Mouse (Mus musculus) thymus, adult 2 months (tissue): ENCODE measurements at regions not wholly inside any gene's neighbourhood (a gene's known extent, or its start where the extent isn't known, plus 50 kb on each side); places are given as distances from the start of the nearest gene placed in this dataset.

ENCODE experiments used
- DNase-seq: peaks from one replicate; pipeline ENCODE4 v3.0.0; 2021
- H3K27ac ChIP-seq: fragments of 200-500 bp; 2 replicates; pipeline ENCODE4 v1.5.1; 2012; ENCODE audit warnings: low read length, control low read depth; ENCODE audit not compliant: control insufficient read depth, insufficient read depth
- H3K27me3 ChIP-seq: fragments of 200-500 bp; 2 replicates; pipeline ENCODE4 v1.6.1; 2012; ENCODE audit warnings: mild to moderate bottlenecking, low read length, moderate library complexity, mixed read lengths; ENCODE audit not compliant: control insufficient read depth, insufficient read depth
- H3K36me3 ChIP-seq: fragments of 200-500 bp; 2 replicates; pipeline ENCODE4 v1.6.1; 2012; ENCODE audit warnings: mild to moderate bottlenecking, low read length, moderate library complexity; ENCODE audit not compliant: control insufficient read depth, insufficient read depth
- H3K4me1 ChIP-seq: fragments of 200-500 bp; replicated peaks from 2 replicates; pipeline ENCODE4 v1.6.1; 2012; ENCODE audit warnings: low read length; ENCODE audit not compliant: control insufficient read depth, insufficient read depth
- H3K4me3 ChIP-seq: fragments of 200-500 bp; 2 replicates; pipeline ENCODE4 v1.5.1; 2012; ENCODE audit warnings: mild to moderate bottlenecking, low read length, control low read depth, moderate library complexity; ENCODE audit not compliant: control insufficient read depth, insufficient read depth
- CTCF ChIP-seq: fragments of 200-500 bp; IDR thresholded peaks from 2 replicates; pipeline ENCODE4 v1.5.1; 2012; ENCODE audit warnings: mild to moderate bottlenecking, control low read depth, low read length, moderate library complexity, borderline replicate concordance; ENCODE audit not compliant: control insufficient read depth, poor library complexity, insufficient read depth; ENCODE audit errors: extremely low read depth
- POLR2A ChIP-seq: fragments of 200-500 bp; IDR thresholded peaks from 2 replicates; pipeline ENCODE4 v1.6.1; 2012; ENCODE audit warnings: mild to moderate bottlenecking, low read length, control low read depth, moderate library complexity; ENCODE audit not compliant: control insufficient read depth, poor library complexity, insufficient read depth; ENCODE audit errors: extremely low read depth
- WGBS: fragments of 180-500 bp; shearing (Covaris S2); methylation state at CpG from one replicate; pipeline ENCODE4 v1.1.7; 2018; 5-methylcytosine and 5-hydroxymethylcytosine counted together

- no peaks in the 10 kb centered on the region for H3K4me1 ChIP-seq
- no peak for TF ChIP-seq POLR2A
- TF ChIP-seq CTCF: no peak
- no peaks in the 10 kb centered on the region for H3K27me3 ChIP-seq
- 78% methylated on average over 4 of the region's 4 CpGs for WGBS
- no peak for DNase-seq
- no peak overlapping the region for H3K27ac ChIP-seq
- no peaks in the 10 kb centered on the region for H3K36me3 ChIP-seq
- H3K4me3 ChIP-seq: no peak overlapping the region
Observed at GRCm38 (mm10) chr16:9011691-9012090, 181.8 kb downstream of the 1810013L24Rik start.

- 86% methylated on average over 13 of the region's 13 CpGs for WGBS
- no peak overlapping the region for H3K27ac ChIP-seq
- H3K27me3 ChIP-seq: no peaks in the 10 kb centered on the region
- no peak for TF ChIP-seq CTCF
- TF ChIP-seq POLR2A: no peak
- H3K4me1 ChIP-seq: no peaks in the 10 kb centered on the region
- H3K36me3 ChIP-seq: no peaks in the 10 kb centered on the region
- no peak overlapping the region for H3K4me3 ChIP-seq
- DNase-seq: no peak
Observed at GRCm38 (mm10) chr16:9016040-9016761, 186.3 kb downstream of the 1810013L24Rik start.

GRCm38 (mm10) chr16:9016762-9017086 lies 186.8 kb downstream of the 1810013L24Rik start:
- 96% methylated on average over 7 of the region's 7 CpGs for WGBS
- no peak overlapping the region for H3K27ac ChIP-seq
- no peaks in the 10 kb centered on the region for H3K4me1 ChIP-seq
- no peaks in the 10 kb centered on the region for H3K27me3 ChIP-seq
- no peak overlapping the region for H3K4me3 ChIP-seq
- no peak for DNase-seq
- TF ChIP-seq CTCF (no peak), POLR2A (no peak)
- no peaks in the 10 kb centered on the region for H3K36me3 ChIP-seq

- 89% methylated on average over 4 of the region's 4 CpGs for WGBS
- TF ChIP-seq POLR2A: no peak
- no peak for TF ChIP-seq CTCF
- Histone ChIP-seq H3K36me3 (no peaks in the 10 kb centered on the region), H3K27ac (no peak overlapping the region), H3K4me3 (no peak overlapping the region), H3K4me1 (no peaks in the 10 kb centered on the region), H3K27me3 (no peaks in the 10 kb centered on the region)
- no peak for DNase-seq
Observed at GRCm38 (mm10) chr16:9030717-9031116, 200.8 kb downstream of the 1810013L24Rik start.

GRCm38 (mm10) chr16:9043271-9043670 lies 213.4 kb downstream of the 1810013L24Rik start:
- H3K27ac ChIP-seq: no peak overlapping the region
- TF ChIP-seq CTCF (no peak), POLR2A (no peak)
- 88% methylated on average over 6 of the region's 6 CpGs for WGBS

GRCm38 (mm10) chr16:9046864-9047263 lies 217.0 kb downstream of the 1810013L24Rik start:
- WGBS: 77% methylated on average over 2 of the region's 2 CpGs
- no peaks in the 10 kb centered on the region for H3K36me3 ChIP-seq
- TF ChIP-seq CTCF: no peak
- TF ChIP-seq POLR2A: no peak

More at GRCm38 (mm10) chr16:9043271-9043670, 213.4 kb downstream of the 1810013L24Rik start:
- Histone ChIP-seq H3K4me3 (no peak overlapping the region), H3K27me3 (no peaks in the 10 kb centered on the region), H3K36me3 (no peaks in the 10 kb centered on the region), H3K4me1 (no peaks in the 10 kb centered on the region)
- DNase-seq: no peak

GRCm38 (mm10) chr16:9054415-9054814 lies 224.5 kb downstream of the 1810013L24Rik start:
- Histone ChIP-seq H3K36me3 (no peaks in the 10 kb centered on the region), H3K4me3 (no peak overlapping the region), H3K27me3 (no peaks in the 10 kb centered on the region), H3K4me1 (no peaks in the 10 kb centered on the region), H3K27ac (no peak overlapping the region)
- WGBS: 63% methylated on average over 4 of the region's 4 CpGs
- TF ChIP-seq POLR2A: no peak
- TF ChIP-seq CTCF: no peak
- DNase-seq: no peak

More at GRCm38 (mm10) chr16:9046864-9047263, 217.0 kb downstream of the 1810013L24Rik start:
- no peak for DNase-seq
- H3K4me3 ChIP-seq: no peak overlapping the region
- H3K27ac ChIP-seq: no peak overlapping the region
- no peaks in the 10 kb centered on the region for H3K4me1 ChIP-seq
- H3K27me3 ChIP-seq: no peaks in the 10 kb centered on the region
